18 mouse cellular contexts compared by ENCODE assay signal in genomic region chr13:91796003-91796402, GRCm38 (mm10). TPM values are rescaled to one million over a fixed set of nuclear protein-coding genes. Genes with fewer than 3 reads are reported as not detected.
"Had no signal": no experiment of that assay in that cellular context is flagged by ENCODE, and none has a peak within 500 bp of the region (broad histone marks: within the 10 kb centered on the region; RNA-seq: fewer than 3 reads in every experiment).

No protein-coding gene starts in this region.

- H3K27me3 ChIP-seq: limb, embryonic 12.5 days; liver, embryonic 13.5 days; lung, embryonic 15.5 days; midbrain, embryonic 12.5 days; neural tube, embryonic 13.5 days; stomach, embryonic 15.5 days had no signal

- H3K9ac ChIP-seq: limb, embryonic 12.5 days; liver, embryonic 13.5 days; liver, postnatal 0 days; lung, embryonic 15.5 days; midbrain, embryonic 12.5 days; neural tube, embryonic 13.5 days; stomach, embryonic 15.5 days had no signal

- H3K4me3 ChIP-seq: limb, embryonic 12.5 days; liver, embryonic 13.5 days; lung, embryonic 15.5 days; midbrain, embryonic 12.5 days; neural tube, embryonic 13.5 days; stomach, embryonic 15.5 days had no signal

- H3K4me2 ChIP-seq: limb, embryonic 12.5 days; liver, embryonic 13.5 days; lung, embryonic 15.5 days; midbrain, embryonic 12.5 days; neural tube, embryonic 13.5 days; stomach, embryonic 15.5 days had no signal

- H3K9me3 ChIP-seq: limb, embryonic 12.5 days; liver, embryonic 13.5 days; lung, embryonic 15.5 days; midbrain, embryonic 12.5 days; neural tube, embryonic 13.5 days; stomach, embryonic 15.5 days had no signal

- ATAC-seq: liver, postnatal 0 days; midbrain, embryonic 16.5 days had no signal

- DNase-seq: kidney, postnatal 10 days; kidney, postnatal 4 days; liver; liver, embryonic 13.5 days; liver, postnatal 0 days; lung, postnatal 14 days; right cerebral cortex, postnatal 14 days; thymus, adult 2 months; thymus, postnatal 25 days had no signal

- H3K4me1 ChIP-seq: liver, embryonic 13.5 days; lung, embryonic 15.5 days; midbrain, embryonic 12.5 days; neural tube, embryonic 13.5 days; stomach, embryonic 15.5 days had no signal

- H3K27ac ChIP-seq: limb, embryonic 12.5 days; liver, embryonic 13.5 days; lung, embryonic 15.5 days; macrophage; midbrain, embryonic 12.5 days; neural tube, embryonic 13.5 days; stomach, embryonic 15.5 days had no signal

RNA-seq across cellular contexts. Expression of gene Acot12, which starts 54.7 kb away (rescaled TPM):
- total RNA-seq: megakaryocyte-erythroid progenitor cell, adult 5-6 weeks had no signal
- polyA plus RNA-seq: limb, embryonic 12.5 days; lung, embryonic 15.5 days; macrophage; midbrain, embryonic 12.5 days; neural tube, embryonic 13.5 days; spleen, adult 2 months had no signal
